In genomic region chr17:24220435-24221411, GRCm38 (mm10) we compare ENCODE assay signal across 8 mouse cellular contexts. TPM values are rescaled to one million over a fixed set of nuclear protein-coding genes. Genes with fewer than 3 reads are reported as not detected.
A peak's percentile ranks its signal among the peaks of the same experiment; 100 is the strongest.
DNase-seq lines count a peak whose midpoint lies in the region; ATAC-seq lines count a peak whose summit lies in the region.

TSS of gene Tedc2 (minus strand) at chr17:24220851.

- H3K4me1 ChIP-seq in megakaryocyte, embryonic 14.5 days = peaks cover 72% of the 10 kb centered on the region

- peak; percentile 97 to 99 for DNase-seq in adrenal gland, adult (ENCODE audit: inconsistent age in 2 of 2, low spot score in 1 of 2)
- peak; percentile 95 for DNase-seq in embryo, embryonic 10 days (ENCODE audit: low spot score)
- peak; percentile 87 for DNase-seq in gastrocnemius, postnatal 10 days
- DNase-seq in left cerebral cortex, adult 9 months (ENCODE audit: low spot score in 2 of 2) = peak; percentile 90 to 95
- peak; percentile 90 to 91 for DNase-seq in right cerebral cortex, adult 2 months (ENCODE audit: low spot score in 2 of 2)
- peak; percentile 46 for DNase-seq in urinary bladder, postnatal 10 days (ENCODE audit: low spot score)

- H3K36me3 ChIP-seq in megakaryocyte, embryonic 14.5 days (replicated peaks; ENCODE audit: low read length) = peaks cover 74% of the 10 kb centered on the region

- H3K4me3 ChIP-seq in megakaryocyte, embryonic 14.5 days (replicated peaks) = peak within 1 kb of the TSS; percentile 92

- no peaks in the 10 kb centered on the region for H3K9me3 ChIP-seq in megakaryocyte, embryonic 14.5 days

- no peaks in the 10 kb centered on the region for H3K27me3 ChIP-seq in megakaryocyte, embryonic 14.5 days (replicated peaks)

- peak; percentile 98 for ATAC-seq in inflammation-experienced regulatory T-cells, adult 6 months

RNA-seq across cellular contexts. Expression of gene Tedc2, which starts in this region (rescaled TPM):
- 1 to 10 TPM; 2.5 to 4.0 TPM for total RNA-seq in gastrocnemius, postnatal 10 days (2021)
- polyA plus RNA-seq in inflammation-experienced regulatory T-cells, adult 6 months (2017; shearing (Covaris generic)) = 1 to 10 TPM; 7.2 to 9.5 (median 9.1) TPM
- polyA plus RNA-seq in megakaryocyte, embryonic 14.5 days (2012; ENCODE audit: insufficient read depth, low replicate concordance) = 7.4 and 13.2 TPM in 2 replicates

Comparison
In these comparisons a context has a peak if more than half of its experiments do, and no peak if none do; other contexts are left out.
1. Peak in every context shown above with its lines: DNase-seq, ATAC-seq and H3K4me3 ChIP-seq.
2. DNase-seq: peak in every context shown above with its lines; median percentile 98 in adrenal gland, adult; 95 in embryo, embryonic 10 days; 92 in left cerebral cortex, adult 9 months; 90 in right cerebral cortex, adult 2 months; 87 in gastrocnemius, postnatal 10 days; 46 in urinary bladder, postnatal 10 days.